Mouse (Mus musculus) midbrain, postnatal 0 days (tissue): Measurements from ENCODE around the gene Atp1a2. TPM values are rescaled to one million over a fixed set of nuclear protein-coding genes. Genes with fewer than 3 reads are reported as not detected.

ENCODE experiments used
- ATAC-seq: fragments of 200-750 bp; cut with Nextera tagmentation; 2 replicates; pipeline ENCODE4 v1.8.0; 2017; ENCODE audit warnings: moderate number of reproducible peaks, mild to moderate bottlenecking, moderate TSS enrichment, moderate library complexity; ENCODE audit not compliant: low FRiP score
- DNase-seq: peaks from one replicate; pipeline ENCODE4 v3.0.0-alpha.2; 2015; ENCODE audit warnings: low spot score
- H3K27ac ChIP-seq: fragments of 300-500 bp; sonication (generic); 2 replicates; pipeline ENCODE4 v1.5.1; 2014; ENCODE audit warnings: low read depth, mild to moderate bottlenecking, low read length, mixed read lengths
- H3K27me3 ChIP-seq: fragments of 300-500 bp; sonication (generic); 2 replicates; pipeline ENCODE4 v1.6.1; 2014; ENCODE audit warnings: low read length, control low read depth, mixed read lengths; ENCODE audit not compliant: insufficient read depth
- H3K36me3 ChIP-seq: fragments of 300-500 bp; sonication (generic); 2 replicates; pipeline ENCODE4 v1.6.1; 2014; ENCODE audit warnings: low read length, control low read depth, mixed read lengths; ENCODE audit not compliant: insufficient read depth
- H3K4me1 ChIP-seq: fragments of 300-500 bp; sonication (generic); 2 replicates; pipeline ENCODE4 v1.6.1; 2014; ENCODE audit warnings: mild to moderate bottlenecking, control low read depth, antibody characterized with exemption, low read length, mixed read lengths; ENCODE audit not compliant: insufficient read depth
- H3K4me2 ChIP-seq: fragments of 300-500 bp; sonication (generic); 2 replicates; pipeline ENCODE4 v1.6.1; 2014; ENCODE audit warnings: low read depth, mild to moderate bottlenecking, low read length, mixed read lengths; ENCODE audit not compliant: poor library complexity, severe bottlenecking
- H3K4me3 ChIP-seq: fragments of 300-500 bp; sonication (generic); 2 replicates; pipeline ENCODE4 v1.5.1; 2014; ENCODE audit warnings: low read depth, mild to moderate bottlenecking, low read length, moderate library complexity
- H3K9ac ChIP-seq: fragments of 300-500 bp; sonication (generic); replicated peaks from 2 replicates; pipeline ENCODE4 v1.6.1; 2014; ENCODE audit warnings: mild to moderate bottlenecking, low read length, moderate library complexity, mixed read lengths; ENCODE audit not compliant: poor library complexity, severe bottlenecking
- H3K9me3 ChIP-seq: fragments of 300-500 bp; sonication (generic); 2 replicates; pipeline ENCODE4 v1.6.1; 2016; ENCODE audit warnings: low read length, control low read depth
- CTCF ChIP-seq: IDR thresholded peaks from 2 replicates; pipeline ENCODE4 v1.5.1; 2016; ENCODE audit warnings: antibody characterized with exemption, mild to moderate bottlenecking
- WGBS: fragments of 180-500 bp; shearing (Covaris S2); extraction: QIAGEN DNeasy Blood & Tissue Kit; methylation state at CpG from one replicate; pipeline ENCODE4 v1.1.7; 2014; 5-methylcytosine and 5-hydroxymethylcytosine counted together
- polyA plus RNA-seq: library from polyadenylated mRNA; unstranded; fragments of >200 nt; fragmentation: Nextera tagmentation; extraction: Ambion mirVana; gene quantifications from 2 replicates; pipeline ENCODE4 v1.2.1, GENCODE M21; 2015
- total RNA-seq: library from RNA; depleted of rRNA; stranded (reverse); fragments of >200 nt; gene quantifications from 2 replicates; pipeline ENCODE4 v1.2.3, GENCODE M21; 2014

Gene Atp1a2
- total and polyA plus RNA-seq, 2 experiments from 2014 or later, result 94.4 to 398 TPM

DNA sequence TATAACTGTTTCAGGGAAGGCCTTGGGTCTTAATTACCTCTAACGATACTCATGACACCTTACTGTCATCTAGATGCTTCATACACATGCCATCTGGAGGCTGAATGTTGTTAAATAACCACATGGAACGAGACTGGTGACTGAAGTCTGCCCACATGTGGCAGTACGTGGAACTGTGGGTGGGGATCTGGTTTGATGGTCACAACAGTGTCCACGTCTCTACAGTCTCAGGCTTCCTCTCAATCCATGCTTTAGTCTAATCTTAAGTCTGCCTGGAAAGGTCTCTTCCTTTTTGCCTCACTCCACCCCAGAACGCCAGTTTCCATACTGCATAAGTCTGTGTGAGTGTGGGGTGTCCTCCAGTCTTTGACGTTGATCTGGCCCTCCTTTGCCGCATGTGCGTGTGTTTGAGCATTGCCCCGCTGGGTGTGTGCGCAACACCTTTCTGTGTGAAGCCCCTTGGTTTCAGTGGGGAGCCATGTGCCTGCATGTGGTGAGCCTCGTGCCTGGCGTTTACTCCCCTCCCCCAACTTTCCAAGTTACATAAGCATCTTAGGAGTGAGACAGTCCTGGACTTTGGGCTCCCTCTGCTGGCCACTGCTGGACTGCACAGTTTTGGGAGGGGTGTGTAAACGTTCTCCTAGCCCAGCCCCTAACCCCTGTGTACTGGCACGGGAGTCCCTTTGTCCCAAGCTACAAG is 12.0 kb upstream of the Atp1a2 start:
- peak; percentile 93 for TF ChIP-seq CTCF
- H3K4me1 ChIP-seq, result peaks cover 4% of the 10 kb centered on the region; the same call in 1 of the 2 replicates
- ATAC-seq (peak; percentile 79), DNase-seq (peak; percentile 97)
- peak overlapping the region; percentile 4; the same call in 1 of the 2 replicates for H3K4me3 ChIP-seq
- 2% methylated on average over 14 of the region's 14 CpGs for WGBS
- H3K9ac ChIP-seq, result 0 out of 2 replicates have a peak overlapping the region, but pooled peaks have one; percentile 29
- no peaks in the 10 kb centered on the region for H3K36me3 ChIP-seq
- peak overlapping the region; percentile 41 for H3K4me2 ChIP-seq
- no peaks in the 10 kb centered on the region for H3K27me3 ChIP-seq
- H3K27ac ChIP-seq, result peak overlapping the region; percentile 73
- H3K9me3 ChIP-seq, result no peaks in the 10 kb centered on the region

DNA sequence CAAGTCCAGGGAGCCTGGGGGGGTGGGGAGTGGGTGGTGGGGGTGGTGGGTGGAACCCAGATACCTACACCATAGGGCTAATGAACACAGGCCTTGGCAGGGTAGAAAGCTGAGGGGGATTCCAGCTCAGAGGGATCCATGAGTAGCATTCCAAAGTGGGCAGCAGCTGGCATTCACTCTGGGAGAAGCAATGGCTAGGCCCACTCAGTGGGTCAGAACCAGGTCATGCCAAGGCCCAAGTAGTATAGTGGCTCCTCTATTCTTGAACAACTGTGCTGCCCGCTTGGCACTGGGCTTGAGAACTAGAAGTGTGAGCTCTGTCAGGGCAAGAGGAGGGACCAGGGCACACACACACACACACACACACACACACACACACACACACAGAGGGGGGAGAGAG is 10.5 kb upstream of the Atp1a2 start:
- ATAC-seq, result no peak
- TF ChIP-seq CTCF, result no peak

DNA sequence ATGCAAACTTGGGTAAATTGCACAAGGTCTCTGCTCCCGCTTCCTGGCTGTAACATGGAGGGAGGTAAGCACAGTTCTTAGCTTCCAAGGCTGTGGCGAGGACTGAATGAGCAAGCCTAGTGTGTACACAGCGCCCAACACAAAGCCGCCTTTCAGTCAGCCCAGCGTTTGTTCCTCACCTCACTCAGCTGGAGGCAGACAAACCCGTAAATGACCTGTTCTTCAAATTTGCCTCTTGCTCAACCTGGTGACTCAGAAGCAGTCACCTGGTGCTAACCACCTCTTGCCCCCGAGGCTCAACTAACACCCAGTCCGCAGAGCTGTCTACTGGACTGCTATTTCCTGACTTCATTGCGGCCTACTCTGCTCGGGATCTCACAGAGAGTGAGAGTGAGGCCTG is 10.1 kb upstream of the Atp1a2 start:
- Histone ChIP-seq H3K4me1 (no peaks in the 10 kb centered on the region), H3K4me2 (no peak overlapping the region), H3K9me3 (no peaks in the 10 kb centered on the region), H3K27ac (peak overlapping the region; percentile 39), H3K27me3 (no peaks in the 10 kb centered on the region), H3K36me3 (no peaks in the 10 kb centered on the region), H3K9ac (no peak overlapping the region), H3K4me3 (no peak overlapping the region)
- WGBS, result 66% methylated on average over 10 of the region's 10 CpGs
- DNase-seq, result no peak
- no peak for ATAC-seq
- TF ChIP-seq CTCF, result no peak

More for the DNA sequence above, 10.5 kb upstream of the Atp1a2 start:
- H3K27ac ChIP-seq, result peak overlapping the region; percentile 39
- DNase-seq, result peak; percentile 80
- no peak overlapping the region for H3K9ac ChIP-seq
- H3K27me3 ChIP-seq, result no peaks in the 10 kb centered on the region
- H3K36me3 ChIP-seq, result no peaks in the 10 kb centered on the region
- H3K4me2 ChIP-seq, result no peak overlapping the region
- 79% methylated on average over 1 of the region's 1 CpGs for WGBS
- H3K4me3 ChIP-seq, result no peak overlapping the region
- H3K4me1 ChIP-seq, result no peaks in the 10 kb centered on the region; the same call in 1 of the 2 replicates
- no peaks in the 10 kb centered on the region for H3K9me3 ChIP-seq

DNA sequence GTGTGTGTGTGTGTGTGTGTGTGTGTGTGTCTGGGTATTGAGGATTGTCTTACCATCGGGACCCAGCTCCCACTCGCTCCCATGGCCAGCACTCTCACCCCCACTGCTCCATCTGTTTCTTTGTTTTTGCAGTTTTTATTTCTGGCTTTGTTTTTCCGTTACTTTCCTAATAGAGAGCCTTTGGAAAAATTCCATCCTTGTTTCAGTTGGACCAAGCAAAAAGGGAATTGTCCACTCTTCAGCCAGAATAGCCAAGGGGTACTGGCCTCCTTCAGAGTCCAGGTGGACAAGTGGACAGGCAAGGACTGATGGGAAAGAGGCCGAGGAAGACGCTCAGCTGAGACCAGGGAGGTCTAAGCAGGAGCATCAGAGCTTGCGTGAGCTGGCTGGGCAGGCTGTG is 9.0 kb upstream of the Atp1a2 start:
- TF ChIP-seq CTCF, result no peak
- ATAC-seq, result no peak
- H3K36me3 ChIP-seq, result no peaks in the 10 kb centered on the region

DNA sequence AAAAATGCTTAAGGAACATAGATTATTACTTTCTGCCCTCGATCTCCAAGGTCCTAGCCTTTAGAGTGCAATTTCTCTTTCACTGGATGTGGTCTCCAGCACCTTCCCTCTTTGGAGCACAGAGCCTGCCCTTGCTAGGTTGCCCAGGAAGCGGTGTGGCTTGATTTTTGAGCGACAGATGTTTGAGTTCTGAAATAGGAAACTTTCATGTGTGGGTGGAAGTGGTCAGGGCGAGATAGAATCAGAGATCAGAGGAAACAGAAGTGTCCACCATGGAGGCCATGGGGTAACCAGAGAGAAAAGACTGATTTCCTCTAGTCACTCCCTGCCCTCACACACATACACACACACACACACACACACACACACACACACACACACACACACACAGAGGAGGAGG is 8.3 kb upstream of the Atp1a2 start:
- 82% methylated on average over 4 of the region's 4 CpGs for WGBS

More for the DNA sequence above, 9.0 kb upstream of the Atp1a2 start:
- H3K4me2 ChIP-seq, result no peak overlapping the region
- no peaks in the 10 kb centered on the region for H3K4me1 ChIP-seq
- DNase-seq, result no peak
- no peak overlapping the region for H3K9ac ChIP-seq
- H3K27ac ChIP-seq, result peak overlapping the region; percentile 47; the same call in 1 of the 2 replicates
- no peaks in the 10 kb centered on the region for H3K27me3 ChIP-seq
- WGBS, result 64% methylated on average over 6 of the region's 6 CpGs
- H3K9me3 ChIP-seq, result no peaks in the 10 kb centered on the region
- H3K4me3 ChIP-seq, result no peak overlapping the region

DNA sequence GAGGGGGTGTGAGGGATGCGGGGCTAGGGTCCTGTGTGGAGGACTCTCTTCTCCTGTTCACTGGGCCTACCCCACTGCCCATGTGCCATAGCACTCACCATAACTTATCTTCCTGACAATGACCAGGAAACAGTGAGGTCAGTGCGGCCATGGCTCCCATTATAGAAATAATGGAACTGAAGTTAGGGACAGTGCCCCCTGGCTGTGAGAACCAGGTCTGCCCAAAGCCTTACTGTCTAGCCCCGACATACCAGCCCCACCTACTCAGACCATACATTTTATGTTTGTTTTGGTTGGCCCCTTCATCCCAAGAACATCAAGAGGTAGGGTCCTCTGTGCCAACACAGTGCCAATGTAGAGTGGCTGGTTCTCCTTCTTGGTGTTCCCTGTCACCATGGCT is 7.8 kb upstream of the Atp1a2 start:
- peak; percentile 32 for TF ChIP-seq CTCF
- no peaks in the 10 kb centered on the region for H3K27me3 ChIP-seq
- 0 out of 2 replicates have a peak, but pooled peaks cover 4% of the 10 kb centered on the region for H3K4me1 ChIP-seq
- no peak overlapping the region for H3K9ac ChIP-seq
- 78% methylated on average over 3 of the region's 3 CpGs for WGBS
- DNase-seq (no peak), ATAC-seq (no peak)
- H3K36me3 ChIP-seq, result no peaks in the 10 kb centered on the region
- no peak overlapping the region for H3K27ac ChIP-seq
- H3K9me3 ChIP-seq, result no peaks in the 10 kb centered on the region
- no peak overlapping the region for H3K4me2 ChIP-seq
- H3K4me3 ChIP-seq, result no peak overlapping the region

More for the DNA sequence above, 8.3 kb upstream of the Atp1a2 start:
- ATAC-seq (no peak), DNase-seq (no peak)
- no peaks in the 10 kb centered on the region for H3K36me3 ChIP-seq
- no peak overlapping the region for H3K4me3 ChIP-seq
- H3K4me2 ChIP-seq, result no peak overlapping the region
- no peaks in the 10 kb centered on the region for H3K27me3 ChIP-seq
- no peaks in the 10 kb centered on the region for H3K9me3 ChIP-seq
- no peak overlapping the region for H3K27ac ChIP-seq
- H3K4me1 ChIP-seq, result no peaks in the 10 kb centered on the region
- H3K9ac ChIP-seq, result no peak overlapping the region
- no peak for TF ChIP-seq CTCF
